Mouse (Mus musculus): Measurements from ENCODE around the gene Rragd. TPM values are rescaled to one million over a fixed set of nuclear protein-coding genes. Genes with fewer than 3 reads are reported as not detected.

The Rragd gene
- total RNA-seq, 2 experiments from 2014 or later, result 90.3 to 93.3 TPM

DNA sequence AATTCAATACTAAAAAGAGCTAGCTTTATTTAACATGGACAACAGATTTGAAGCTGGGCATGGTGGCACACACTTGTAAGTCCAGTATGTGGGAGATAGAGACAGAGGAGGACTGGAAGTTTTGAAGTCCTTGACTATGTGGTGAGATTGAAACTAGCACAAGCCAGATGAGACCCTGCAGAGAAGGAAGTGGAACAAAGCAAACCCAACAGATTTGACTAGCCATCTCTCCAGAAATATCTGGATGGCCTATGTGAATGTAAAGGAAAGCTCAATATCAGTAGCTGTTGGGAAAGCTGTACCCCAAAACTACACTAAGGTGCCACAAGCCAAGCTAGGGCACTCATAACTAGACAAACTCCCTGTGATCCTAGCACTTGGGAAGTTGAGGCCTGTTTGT, 71.6 kb downstream of the Rragd start:
- intact Hi-C loops (cut with DNase I), result loop anchor here (5.0 kb wide), 1 partner anchor 63 kb away; no protein-coding TSS in a partner anchor
- Histone ChIP-seq H3K4me3 (no peak overlapping the region), H3K27ac (no peak overlapping the region)
- TF ChIP-seq CTCF (IDR thresholded peaks at IDR 0.05), result no peak
- DNase-seq (ENCODE audit: extremely low spot score in 1 of 2, low spot score in 2 of 2), result no peak

DNA sequence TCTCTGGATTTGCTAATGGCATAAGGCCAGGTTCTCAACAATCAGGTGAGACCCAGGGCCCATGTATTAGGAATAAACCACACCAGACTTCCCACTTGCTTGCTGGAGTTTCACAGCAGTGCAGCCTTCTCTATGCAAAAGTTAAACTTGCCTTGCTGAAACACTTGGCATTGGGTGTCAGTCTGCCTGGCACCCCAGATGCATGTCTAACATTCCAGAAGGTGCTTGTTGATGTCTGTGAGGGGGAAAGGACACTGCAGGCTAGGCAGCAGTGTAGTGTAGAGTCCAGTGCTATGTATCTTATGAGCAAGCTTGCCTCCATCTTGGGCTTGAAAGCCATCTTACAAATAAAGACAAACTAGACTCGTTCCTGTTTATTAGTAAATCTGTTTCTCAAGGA, 73.5 kb downstream of the Rragd start:
- TF ChIP-seq CTCF (IDR thresholded peaks at IDR 0.05), result no peak
- intact Hi-C loops (cut with DNase I), result no loop called here
- Histone ChIP-seq H3K27ac (no peak overlapping the region), H3K4me3 (no peak overlapping the region)
- no peak for DNase-seq (ENCODE audit: extremely low spot score in 1 of 2, low spot score in 2 of 2)

DNA sequence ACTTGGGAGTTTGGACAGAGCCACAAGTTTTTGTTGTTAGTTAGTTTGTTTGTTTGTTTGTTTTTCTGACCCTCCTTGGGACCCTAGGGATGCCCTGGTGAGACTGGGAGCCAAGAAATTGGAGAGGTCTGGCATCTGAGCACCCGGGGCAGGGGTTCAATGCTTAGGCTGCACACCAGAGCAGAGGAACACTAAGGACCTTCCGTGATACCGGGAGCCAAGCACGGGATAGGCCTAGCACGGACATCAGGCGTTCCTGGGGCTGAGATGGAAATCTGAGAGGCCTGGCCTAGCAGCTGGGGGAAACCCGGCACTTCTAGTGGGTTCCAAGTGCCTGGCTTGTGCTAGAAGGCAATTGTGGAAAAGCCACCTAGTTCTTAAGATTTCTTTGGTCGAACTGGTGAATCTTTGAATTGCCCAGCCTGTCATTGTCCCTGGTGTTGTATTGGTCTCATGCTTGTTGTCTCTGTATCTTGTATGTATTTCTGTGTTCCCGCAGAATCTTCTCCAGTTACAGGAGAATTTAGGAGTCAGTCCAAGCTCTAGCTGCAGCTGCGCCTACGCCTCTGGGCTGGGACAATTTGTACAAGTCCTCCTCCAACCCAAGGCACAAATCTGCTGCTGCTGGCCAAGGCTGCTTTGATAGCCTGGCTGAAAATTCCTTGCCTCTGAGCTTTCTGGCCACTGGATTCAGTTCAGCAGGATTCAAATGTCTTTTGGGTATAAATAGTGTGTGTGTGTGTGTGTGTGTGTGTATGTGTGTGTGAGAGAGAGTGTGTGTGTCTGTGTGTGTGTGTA, 75.3 kb downstream of the Rragd start:
- no peak overlapping the region for H3K4me3 ChIP-seq
- no peak for TF ChIP-seq CTCF (IDR thresholded peaks at IDR 0.05)
- H3K27ac ChIP-seq, result peak overlapping the region; percentile 76
- intact Hi-C loops (cut with DNase I), result no loop called here
- DNase-seq (ENCODE audit: extremely low spot score in 1 of 2, low spot score in 2 of 2), result peak in 1 of 2 experiments; percentile 44

DNA sequence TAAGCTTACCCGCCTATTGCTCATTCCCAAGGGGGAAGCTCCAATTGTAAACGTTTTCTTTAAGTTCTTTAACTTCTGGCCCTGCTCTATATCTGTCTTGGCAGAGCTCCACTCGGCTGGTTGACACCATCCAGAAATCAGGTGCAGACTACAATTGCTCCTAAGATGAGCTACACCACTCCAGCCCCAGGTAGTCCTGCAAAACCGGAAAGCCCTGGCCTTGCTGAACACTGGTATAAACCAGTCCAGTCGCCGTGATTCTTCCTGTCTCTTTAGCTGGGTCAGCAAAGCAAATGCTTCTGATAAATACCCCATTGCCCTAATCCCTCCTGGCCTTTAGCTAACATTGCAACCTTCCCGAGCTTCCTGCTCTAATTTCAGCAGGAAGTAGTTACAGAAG, 78.3 kb downstream of the Rragd start:
- no peak for DNase-seq (ENCODE audit: extremely low spot score in 1 of 2, low spot score in 2 of 2)
- Histone ChIP-seq H3K4me3 (no peak overlapping the region), H3K27ac (no peak overlapping the region)
- TF ChIP-seq CTCF (IDR thresholded peaks at IDR 0.05), result no peak
- intact Hi-C loops (cut with DNase I), result no loop called here

DNA sequence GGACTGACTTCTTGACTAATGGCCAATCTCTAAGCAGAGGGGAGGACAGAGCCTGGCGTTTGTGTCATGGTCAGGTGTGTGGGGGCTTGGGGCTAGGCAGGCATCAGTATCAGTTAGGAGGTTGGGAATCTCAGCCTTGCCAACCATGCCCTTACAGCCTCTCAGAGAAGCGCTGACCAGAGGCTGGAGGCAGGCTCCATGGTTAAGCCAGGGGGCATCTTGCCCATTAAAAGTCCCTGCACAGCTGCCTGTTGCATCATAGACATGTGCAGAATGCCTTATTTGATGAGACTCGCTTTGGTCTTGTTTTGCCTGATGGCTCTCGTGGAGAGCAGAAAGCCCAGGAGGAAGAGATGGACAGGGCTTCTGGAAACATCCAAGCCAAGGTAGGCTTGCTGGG, 80.1 kb downstream of the Rragd start, which contains the start of gene Gabrr2:
Gabrr2 (plus strand) TSS at position 19 of the 400 bp plus-strand sequence.
- no peak for TF ChIP-seq CTCF (IDR thresholded peaks at IDR 0.05)
- intact Hi-C loops (cut with DNase I), result no loop called here
- Histone ChIP-seq H3K4me3 (no peak within 1 kb of the TSS), H3K27ac (no peak within 1 kb of the TSS)
- DNase-seq (ENCODE audit: extremely low spot score in 1 of 2, low spot score in 2 of 2), result no peak

DNA sequence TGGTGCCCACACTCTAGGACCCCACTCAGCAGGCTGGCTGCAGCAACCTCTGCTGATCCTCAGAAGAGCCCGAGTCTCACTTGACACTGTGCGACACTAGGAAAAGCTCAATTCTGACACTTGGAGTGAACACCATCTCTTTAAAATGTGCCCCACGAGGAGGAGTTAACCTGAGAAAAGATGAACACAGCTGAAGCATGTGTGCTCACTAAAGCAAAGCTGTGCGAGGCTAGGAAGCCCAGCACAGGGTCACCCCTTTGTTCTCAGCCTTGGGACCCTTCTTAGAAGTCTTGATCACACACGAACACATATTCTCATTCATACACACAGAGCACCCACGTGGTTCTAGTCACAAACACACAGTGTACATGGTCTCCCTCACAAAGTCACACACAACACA, 82.1 kb downstream of the Rragd start:
- intact Hi-C loops (cut with DNase I), result no loop called here

DNA sequence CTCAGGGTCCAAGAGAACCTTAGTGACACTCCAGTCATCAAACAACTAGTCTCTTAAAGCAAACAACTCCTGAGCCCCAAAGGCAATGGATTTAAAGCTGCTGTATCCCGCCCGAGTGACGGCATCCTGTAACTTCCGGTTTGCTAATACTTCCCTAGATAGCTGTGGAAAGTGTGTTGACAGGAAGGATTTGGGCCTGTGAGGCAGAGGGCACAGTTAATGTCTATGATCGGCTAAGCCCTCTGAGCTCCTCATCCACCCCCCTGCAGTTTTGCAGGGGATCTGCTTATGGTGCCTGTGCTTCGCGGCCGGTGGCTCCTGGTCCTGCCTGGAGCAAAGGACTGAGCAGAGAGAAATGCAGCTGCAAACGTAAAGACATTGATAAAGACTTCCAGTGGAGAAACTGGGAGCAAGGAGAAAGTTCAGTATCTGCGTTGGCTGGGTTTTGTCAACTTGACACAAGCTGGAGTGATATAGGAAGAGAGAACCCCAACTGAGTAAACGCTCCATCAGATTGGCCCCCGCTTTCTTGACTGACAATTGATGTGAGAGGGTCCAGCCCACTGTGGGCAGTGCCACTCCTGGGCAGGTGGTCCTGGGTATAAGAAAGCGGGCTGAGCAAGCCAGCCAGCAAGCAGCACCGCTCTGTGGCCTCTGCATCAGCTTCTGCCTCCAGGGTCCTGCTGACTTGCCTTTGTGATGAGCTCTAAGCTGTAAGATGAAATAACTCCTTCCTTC, 83.6 kb downstream of the Rragd start:
- no peak for DNase-seq (ENCODE audit: extremely low spot score in 1 of 2, low spot score in 2 of 2)
- no peak overlapping the region for H3K27ac ChIP-seq
- intact Hi-C loops (cut with DNase I), result no loop called here
- no peak for TF ChIP-seq CTCF (IDR thresholded peaks at IDR 0.05)
- H3K4me3 ChIP-seq, result no peak overlapping the region

More for the DNA sequence above, 82.1 kb downstream of the Rragd start:
- no peak for DNase-seq (ENCODE audit: extremely low spot score in 1 of 2, low spot score in 2 of 2)
- no peak overlapping the region for H3K27ac ChIP-seq
- no peak for TF ChIP-seq CTCF (IDR thresholded peaks at IDR 0.05)
- no peak overlapping the region for H3K4me3 ChIP-seq

DNA sequence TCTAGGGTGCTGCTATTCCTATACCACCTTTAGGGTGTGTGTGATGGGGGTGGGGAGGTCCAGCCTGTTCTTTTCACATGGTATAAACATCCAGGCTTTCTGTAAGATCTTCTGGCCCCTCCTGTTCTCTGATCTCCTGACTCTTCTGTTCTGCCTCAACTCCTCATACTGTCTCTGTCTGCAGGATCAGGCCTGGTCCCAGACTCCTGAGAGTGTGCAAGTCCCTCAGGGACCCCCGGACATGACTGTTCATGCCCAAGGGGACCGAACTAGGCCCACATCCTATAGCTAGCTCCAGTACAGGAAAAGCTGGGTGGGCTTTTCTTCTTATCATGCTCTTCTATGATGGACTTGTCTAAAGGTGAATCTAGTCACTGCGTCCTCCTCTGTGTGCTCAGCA, 84.5 kb downstream of the Rragd start:
- intact Hi-C loops (cut with DNase I), result no loop called here
- DNase-seq (ENCODE audit: extremely low spot score in 1 of 2, low spot score in 2 of 2), result no peak
- H3K27ac ChIP-seq, result no peak overlapping the region
- TF ChIP-seq CTCF (IDR thresholded peaks at IDR 0.05), result no peak
- H3K4me3 ChIP-seq, result no peak overlapping the region

DNA sequence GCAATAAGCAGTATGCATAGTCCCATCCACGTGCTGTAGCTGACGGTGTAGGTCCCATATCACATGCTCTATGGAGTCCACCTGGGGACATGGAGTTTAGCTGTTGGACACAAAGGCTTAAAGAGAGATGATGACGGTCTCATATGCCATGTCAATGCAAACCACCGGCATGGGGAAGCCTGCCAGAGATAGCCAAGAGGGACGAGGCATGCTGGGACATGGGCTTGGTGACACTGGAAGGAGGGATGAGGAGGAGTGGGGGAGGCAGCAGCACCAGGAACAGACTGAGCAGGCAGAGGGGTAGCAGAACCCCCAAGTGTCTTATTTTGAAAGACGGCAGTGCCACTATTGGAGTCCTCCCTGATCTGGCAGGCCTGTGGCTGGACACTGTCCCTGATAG, 85.0 kb downstream of the Rragd start:
- no peak overlapping the region for H3K4me3 ChIP-seq
- TF ChIP-seq CTCF (IDR thresholded peaks at IDR 0.05), result no peak
- no peak for DNase-seq (ENCODE audit: extremely low spot score in 1 of 2, low spot score in 2 of 2)
- intact Hi-C loops (cut with DNase I), result no loop called here
- no peak overlapping the region for H3K27ac ChIP-seq

DNA sequence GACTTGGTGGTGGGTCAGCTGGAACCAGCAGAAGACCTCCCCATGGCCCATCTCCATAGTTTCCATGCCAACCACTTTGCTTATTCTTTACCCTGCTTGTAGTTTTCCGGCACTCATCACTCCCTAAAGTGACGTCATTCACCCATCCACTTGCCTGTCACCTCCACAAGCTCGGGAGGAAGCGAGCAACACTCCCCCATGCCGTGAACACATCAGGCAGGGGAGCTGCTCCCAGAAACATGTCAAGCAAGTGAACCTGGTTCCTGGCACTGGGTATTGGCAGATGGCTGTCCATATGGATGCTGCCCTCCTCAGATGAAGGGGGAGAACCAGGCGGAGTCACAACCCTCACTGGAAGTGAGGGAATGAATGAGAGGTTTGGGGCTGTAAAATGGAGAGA, 86.1 kb downstream of the Rragd start:
- no peak overlapping the region for H3K27ac ChIP-seq
- DNase-seq (ENCODE audit: extremely low spot score in 1 of 2, low spot score in 2 of 2), result peak; percentile 23 to 36
- intact Hi-C loops (cut with DNase I), result no loop called here
- TF ChIP-seq CTCF (IDR thresholded peaks at IDR 0.05), result no peak
- no peak overlapping the region for H3K4me3 ChIP-seq

DNA sequence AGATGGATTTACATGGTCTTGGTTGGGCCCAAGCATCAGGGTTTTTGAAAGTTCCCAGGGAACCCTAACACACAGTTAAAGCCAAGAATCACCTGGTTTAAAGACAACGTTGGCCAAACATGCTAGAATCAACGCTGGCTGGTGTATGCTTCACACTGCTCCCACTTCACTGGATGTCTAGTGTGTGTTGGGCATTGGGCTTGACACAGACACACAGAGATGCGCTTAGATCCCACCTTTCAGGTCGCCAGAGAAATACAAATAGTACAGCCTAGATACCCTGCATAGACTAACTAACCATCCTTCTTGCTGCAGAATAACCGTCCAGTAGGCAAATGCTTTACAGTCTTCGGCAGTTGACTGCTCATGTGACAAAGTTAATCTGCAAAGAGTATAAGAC, 87.5 kb downstream of the Rragd start:
- H3K4me3 ChIP-seq, result no peak overlapping the region
- no peak for DNase-seq (ENCODE audit: extremely low spot score in 1 of 2, low spot score in 2 of 2)
- intact Hi-C loops (cut with DNase I), result no loop called here
- no peak for TF ChIP-seq CTCF (IDR thresholded peaks at IDR 0.05)
- no peak overlapping the region for H3K27ac ChIP-seq

DNA sequence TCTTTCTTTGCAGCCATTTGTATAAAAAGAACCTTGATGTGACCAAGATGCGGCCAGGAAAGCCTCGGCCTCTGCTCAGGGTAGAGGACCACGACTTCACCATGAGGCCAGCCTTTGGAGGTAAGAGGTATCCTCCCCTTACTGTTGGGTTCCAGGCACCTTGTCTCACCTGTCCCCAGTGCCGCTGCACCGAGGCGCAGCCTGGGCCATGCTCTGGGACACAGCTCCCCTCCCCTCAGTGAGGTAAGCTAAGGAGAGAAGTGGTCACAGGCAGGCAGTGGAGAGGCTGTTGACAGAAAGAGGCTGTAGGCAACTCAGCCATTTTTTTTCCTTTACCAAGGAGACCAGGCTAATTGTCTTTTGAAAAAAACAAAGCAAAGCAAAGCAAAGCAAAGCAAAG, 88.5 kb downstream of the Rragd start:
- DNase-seq (ENCODE audit: extremely low spot score in 1 of 2, low spot score in 2 of 2), result no peak
- no peak for TF ChIP-seq CTCF (IDR thresholded peaks at IDR 0.05)
- intact Hi-C loops (cut with DNase I), result no loop called here
- Histone ChIP-seq H3K4me3 (no peak overlapping the region), H3K27ac (no peak overlapping the region)

Other genes with a start within 250 kb of the Rragd start
- 10 to 100 TPM; 31.7 to 31.8 TPM for gene Lyrm2, start 182.8 kb upstream of the Rragd start, total RNA-seq (2021)
- gene Ankrd6, start 32.2 kb upstream of the Rragd start, total RNA-seq (2021), result 10 to 100 TPM; 51.6 to 54.5 TPM
- 100 to 1,000 TPM in 1 of 2 experiments, 10 to 100 TPM in 1; 99.7 to 105 TPM for gene Ube2j1, start 48.4 kb downstream of the Rragd start, total RNA-seq (2021)
- under 1 TPM; 0.34 to 0.37 TPM for gene Gabrr2, start 80.0 kb downstream of the Rragd start, total RNA-seq (2021)
- gene Gabrr1, start 149.5 kb downstream of the Rragd start, total RNA-seq (2021), result not detected
- gene Pm20d2, start 206.7 kb downstream of the Rragd start, total RNA-seq (2021), result 1 to 10 TPM; 5.5 to 6.3 TPM
- 10 to 100 TPM; 23.1 to 24.1 TPM for gene Srsf12, start 226.0 kb downstream of the Rragd start, total RNA-seq (2021)

Data from left cerebral cortex, adult 2 months (tissue).